Mouse (Mus musculus): ENCODE measurements around the gene Dnajc4. TPM values are rescaled to one million over a fixed set of nuclear protein-coding genes. Genes with fewer than 3 reads are reported as not detected.

Dnajc4 gene
- total RNA-seq, 1 experiment from 2014 or later, result 16.4 TPM

GRCm38 (mm10) chr19:6951994-6952711, 40.2 kb downstream of the Dnajc4 start:
- ATAC-seq (ENCODE audit: extremely low read depth, insufficient number of reproducible peaks, low FRiP score, poor library complexity, severe bottlenecking), result no peak

DNA sequence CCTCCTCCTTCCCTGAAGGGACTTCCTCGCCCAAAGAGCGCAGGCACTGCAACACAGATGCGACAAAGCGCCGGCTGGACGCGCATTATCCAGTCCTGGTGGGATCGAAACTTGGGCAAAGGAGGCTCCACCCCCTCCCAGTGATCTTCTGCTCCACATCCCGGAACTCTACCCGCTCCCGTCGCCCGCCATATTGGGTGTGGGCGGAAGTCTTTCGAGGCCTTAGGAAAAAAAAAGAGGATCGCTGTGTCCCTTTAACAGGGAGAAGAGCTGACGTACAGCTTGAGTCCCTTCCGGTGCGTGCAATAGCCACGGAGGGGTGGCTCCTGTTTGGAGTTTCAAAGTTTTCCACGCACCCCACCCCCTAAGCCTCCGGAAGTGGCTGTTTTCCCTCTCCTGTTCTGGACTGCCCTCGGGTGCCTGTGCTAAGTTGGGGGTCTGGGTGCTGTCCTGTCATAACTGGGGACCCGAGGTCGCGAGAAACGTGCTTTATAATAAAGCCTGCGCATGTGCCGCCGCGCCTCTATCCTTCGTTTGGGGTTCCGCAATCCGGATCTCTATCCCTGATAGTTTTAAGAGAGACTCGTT, 40.9 kb downstream of the Dnajc4 start:
- ATAC-seq (ENCODE audit: extremely low read depth, insufficient number of reproducible peaks, low FRiP score, poor library complexity, severe bottlenecking), result peak; percentile 21; the same call in 1 of the 2 replicates

DNA sequence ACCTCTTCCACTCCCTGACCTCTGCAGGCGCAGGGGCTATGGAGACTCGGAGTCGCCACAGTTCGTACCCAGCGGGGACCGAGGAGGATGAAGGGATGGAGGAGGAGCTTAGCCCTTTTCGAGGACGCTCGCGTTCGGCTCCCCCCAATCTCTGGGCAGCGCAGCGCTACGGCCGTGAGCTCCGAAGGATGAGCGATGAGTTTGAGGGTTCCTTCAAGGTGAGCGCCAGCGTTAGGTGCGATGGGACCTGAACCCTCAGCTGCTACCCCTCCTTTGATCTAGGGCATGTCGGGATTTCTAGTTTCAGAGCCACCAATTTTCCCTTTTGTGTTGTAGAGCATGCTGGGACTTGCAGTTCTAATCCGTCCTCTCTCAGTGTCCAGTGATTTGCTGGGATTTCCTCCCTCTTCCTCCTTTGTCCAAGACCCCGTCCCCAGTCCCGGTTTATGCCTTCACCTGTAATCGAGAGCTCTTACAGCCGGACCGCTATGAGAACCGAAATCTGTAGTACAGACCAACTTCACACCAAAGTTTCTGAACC, 41.7 kb downstream of the Dnajc4 start:
- ATAC-seq (ENCODE audit: extremely low read depth, insufficient number of reproducible peaks, low FRiP score, poor library complexity, severe bottlenecking), result no peak

- no peak for ATAC-seq (ENCODE audit: extremely low read depth, insufficient number of reproducible peaks, low FRiP score, poor library complexity, severe bottlenecking)
Observed at GRCm38 (mm10) chr19:6949951-6950350, 42.4 kb downstream of the Dnajc4 start.

- no peak for ATAC-seq (ENCODE audit: extremely low read depth, insufficient number of reproducible peaks, low FRiP score, poor library complexity, severe bottlenecking)
Observed at GRCm38 (mm10) chr19:6949532-6949931, 42.8 kb downstream of the Dnajc4 start.

GRCm38 (mm10) chr19:6948186-6948585, 44.2 kb downstream of the Dnajc4 start:
- no peak for ATAC-seq (ENCODE audit: extremely low read depth, insufficient number of reproducible peaks, low FRiP score, poor library complexity, severe bottlenecking)

GRCm38 (mm10) chr19:6947742-6948141, 44.6 kb downstream of the Dnajc4 start:
- ATAC-seq (ENCODE audit: extremely low read depth, insufficient number of reproducible peaks, low FRiP score, poor library complexity, severe bottlenecking), result no peak

GRCm38 (mm10) chr19:6943709-6944108, 48.7 kb downstream of the Dnajc4 start:
- no peak for ATAC-seq (ENCODE audit: extremely low read depth, insufficient number of reproducible peaks, low FRiP score, poor library complexity, severe bottlenecking)

DNA sequence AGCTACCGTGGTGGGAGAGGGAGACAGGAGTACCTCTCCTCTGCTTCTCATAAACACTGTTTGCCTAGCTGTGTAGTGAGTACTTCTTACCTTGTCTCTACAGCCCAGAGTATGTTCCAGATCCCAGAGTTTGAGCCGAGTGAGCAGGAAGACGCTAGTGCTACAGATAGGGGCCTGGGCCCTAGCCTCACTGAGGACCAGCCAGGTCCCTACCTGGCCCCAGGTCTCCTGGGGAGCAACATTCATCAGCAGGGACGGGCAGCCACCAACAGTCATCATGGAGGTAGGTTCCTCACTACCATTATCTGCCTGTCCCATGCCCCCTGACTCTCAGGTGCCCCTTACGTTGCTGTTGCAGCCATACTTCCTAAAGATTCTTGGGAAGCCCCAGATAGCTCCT, 49.6 kb downstream of the Dnajc4 start:
- ATAC-seq (ENCODE audit: extremely low read depth, insufficient number of reproducible peaks, low FRiP score, poor library complexity, severe bottlenecking), result no peak

DNA sequence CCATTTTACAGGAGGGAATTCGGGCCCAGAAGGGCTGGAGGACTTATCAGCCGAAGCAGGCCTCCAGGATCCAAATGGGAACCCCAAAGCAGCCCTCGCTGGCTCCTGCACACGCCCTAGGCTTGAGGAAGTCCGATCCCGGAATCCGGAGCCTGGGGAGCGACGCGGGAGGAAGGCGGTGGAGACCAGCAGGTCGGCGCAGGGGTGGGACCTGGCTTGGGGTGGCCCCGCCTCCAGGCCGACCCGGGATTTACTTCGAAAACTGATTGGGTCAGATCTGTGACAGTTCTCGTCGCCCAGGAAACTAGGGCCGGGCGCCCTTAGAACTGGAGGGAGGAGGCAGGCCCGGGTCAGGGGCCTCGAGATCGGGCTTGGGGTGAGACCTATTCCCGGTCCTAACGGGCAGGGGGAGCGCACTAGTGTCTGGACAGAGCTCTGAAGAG, 50.1 kb downstream of the Dnajc4 start, which contains the start of gene Gpr137:
Gpr137 (minus strand) TSS at position 232 of the 443 bp plus-strand sequence.
- ATAC-seq (ENCODE audit: extremely low read depth, insufficient number of reproducible peaks, low FRiP score, poor library complexity, severe bottlenecking), result peak; percentile 75

- ATAC-seq (ENCODE audit: extremely low read depth, insufficient number of reproducible peaks, low FRiP score, poor library complexity, severe bottlenecking), result peak; percentile 74
Observed at GRCm38 (mm10) chr19:6941372-6942248, 50.8 kb downstream of the Dnajc4 start, which contains the start of gene Bad. Bad (plus strand) TSS chr19:6941861.

DNA sequence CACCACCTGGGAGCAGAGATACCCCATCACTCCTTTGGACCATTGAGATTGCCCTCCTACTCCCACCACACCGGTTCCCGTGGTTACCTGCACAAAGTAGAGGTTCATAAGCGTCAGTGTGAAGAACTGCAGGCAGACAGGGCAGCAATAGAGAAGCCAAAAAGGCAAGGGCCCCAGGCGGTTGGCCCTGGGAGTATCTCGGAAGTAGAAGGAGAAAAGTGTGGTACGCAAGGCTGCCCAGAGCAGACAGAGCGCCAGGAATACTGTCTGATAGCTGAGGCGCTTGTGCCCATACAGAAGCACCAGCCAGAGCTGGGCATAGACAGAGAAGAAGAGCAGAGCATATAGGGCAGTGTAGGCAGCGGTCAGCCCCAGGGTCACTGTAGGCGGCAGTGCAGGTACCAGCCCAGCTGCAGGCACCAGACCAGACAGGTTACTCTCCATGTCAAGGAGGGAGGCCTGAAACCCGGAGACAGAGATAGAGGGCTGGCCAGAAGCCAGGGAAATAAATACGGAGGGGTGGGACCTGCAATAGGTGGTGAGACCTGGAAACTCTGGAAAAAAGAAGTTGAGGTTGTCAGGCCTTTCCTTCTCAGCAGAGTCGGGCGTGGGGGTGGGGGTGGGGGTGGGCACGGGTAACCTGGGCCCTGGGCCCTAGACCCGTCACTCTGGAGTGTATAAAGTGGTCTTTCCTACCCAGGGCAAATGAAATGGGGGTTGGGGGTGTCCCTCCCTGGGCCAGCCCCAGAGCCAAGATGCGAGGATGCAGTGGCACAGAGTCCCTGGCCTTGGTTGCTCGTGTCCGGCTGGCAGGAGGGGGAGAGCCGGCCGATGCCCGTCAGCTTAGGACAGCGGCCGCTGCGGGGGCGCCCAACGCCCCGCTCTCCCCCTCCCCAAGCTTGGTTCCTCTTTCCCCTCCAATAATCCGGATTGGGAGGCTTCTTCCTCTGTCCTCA, 51.7 kb downstream of the Dnajc4 start:
- no peak for ATAC-seq (ENCODE audit: extremely low read depth, insufficient number of reproducible peaks, low FRiP score, poor library complexity, severe bottlenecking)

DNA sequence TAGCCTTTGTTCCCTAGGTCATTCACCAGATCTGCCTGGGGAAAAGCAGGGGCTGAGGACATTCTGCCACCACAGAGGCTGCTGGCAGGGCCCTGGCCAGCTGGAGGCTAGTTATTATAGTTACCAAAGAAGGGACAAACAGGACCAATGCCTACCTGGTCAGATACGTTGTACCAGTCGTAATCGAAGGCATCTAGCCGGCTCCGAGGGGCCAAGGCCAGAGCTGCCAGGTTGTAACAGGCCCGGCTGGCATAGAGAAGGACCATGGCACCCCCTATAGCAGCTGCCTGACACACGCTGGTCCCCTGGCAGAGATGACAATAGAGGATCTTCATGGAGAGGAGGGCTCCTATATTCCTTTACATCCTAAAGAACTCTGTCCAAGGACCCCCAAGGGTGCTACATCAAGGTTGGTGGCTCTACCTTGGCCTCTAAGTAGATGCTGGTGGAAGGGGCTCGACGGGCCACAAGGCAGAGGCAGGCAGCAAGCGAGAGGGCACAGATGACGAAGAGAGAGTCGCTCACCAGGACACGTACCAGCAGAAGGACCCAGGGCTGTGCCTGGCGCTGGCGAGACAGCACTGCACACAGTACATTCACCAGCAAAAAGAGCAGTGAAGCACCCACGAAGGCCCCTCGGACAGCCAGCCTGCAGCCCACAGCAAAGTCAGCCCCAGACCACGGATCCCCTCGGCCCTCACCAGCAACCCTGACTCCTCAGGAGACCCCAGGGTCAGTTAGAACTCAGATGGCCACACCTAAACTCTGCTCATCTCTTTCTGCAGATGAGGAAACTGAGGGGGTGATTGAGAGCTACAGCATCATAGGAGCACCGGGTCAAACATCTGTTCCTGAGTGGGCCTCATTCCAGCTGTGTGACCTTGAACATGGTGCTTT, 53.0 kb downstream of the Dnajc4 start:
- ATAC-seq (ENCODE audit: extremely low read depth, insufficient number of reproducible peaks, low FRiP score, poor library complexity, severe bottlenecking), result no peak

Other genes starting within 250 kb of the Dnajc4 start
- 15.8 and 18.4 TPM in 2 replicates for gene Rps6ka4, start 151.9 kb downstream of the Dnajc4 start, total RNA-seq (2017)
- gene Ccdc88b, start 134.4 kb downstream of the Dnajc4 start, total RNA-seq (2017), result 97.1 and 136 TPM in 2 replicates
- gene Trmt112, start 82.9 kb downstream of the Dnajc4 start, total RNA-seq (2017), result 103 and 125 TPM in 2 replicates
- gene Prdx5, start 82.5 kb downstream of the Dnajc4 start, total RNA-seq (2017), result 693 and 750 TPM in 2 replicates
- gene Esrra, start 70.8 kb downstream of the Dnajc4 start, total RNA-seq (2017), result 37.9 and 40.8 TPM in 2 replicates
- gene Catsperz, start 67.2 kb downstream of the Dnajc4 start, total RNA-seq (2017), result not detected in 2 replicates
- not detected in 2 replicates for gene Kcnk4, start 58.1 kb downstream of the Dnajc4 start, total RNA-seq (2017)
- gene Bad, start 50.7 kb downstream of the Dnajc4 start, total RNA-seq (2017), result 30.8 and 35.0 TPM in 2 replicates
- 23.5 and 31.7 TPM in 2 replicates for gene Gpr137, start 50.1 kb downstream of the Dnajc4 start, total RNA-seq (2017)
- gene Ppp1r14b, start 17.6 kb downstream of the Dnajc4 start, total RNA-seq (2017), result 20.1 and 30.6 TPM in 2 replicates
- gene Plcb3, start 16.1 kb downstream of the Dnajc4 start, total RNA-seq (2017), result 12.5 and 13.6 TPM in 2 replicates
- gene Fkbp2, start 12.1 kb downstream of the Dnajc4 start, total RNA-seq (2017), result 30.4 and 32.4 TPM in 2 replicates
- 2.8 and 6.0 TPM in 2 replicates for gene Vegfb, start 4.9 kb downstream of the Dnajc4 start, total RNA-seq (2017)
- gene Nudt22, start 3.5 kb upstream of the Dnajc4 start, total RNA-seq (2017), result 5.0 TPM in 2 replicates
- gene Trpt1, start 3.6 kb upstream of the Dnajc4 start, total RNA-seq (2017), result 1.5 and 1.6 TPM in 2 replicates
- 211 and 225 TPM in 2 replicates for gene Fermt3, start 26.9 kb upstream of the Dnajc4 start, total RNA-seq (2017)
- 73.9 and 81.6 TPM in 2 replicates for gene Stip1, start 47.4 kb upstream of the Dnajc4 start, total RNA-seq (2017)
- 1.2 and 3.7 TPM in 2 replicates for gene Macrod1, start 64.2 kb upstream of the Dnajc4 start, total RNA-seq (2017)
- gene Flrt1, start 113.2 kb upstream of the Dnajc4 start, total RNA-seq (2017), result 0.12 TPM in 1 of 2 replicates, not detected in the other
- gene Otub1, start 213.7 kb upstream of the Dnajc4 start, total RNA-seq (2017), result 45.5 and 48.9 TPM in 2 replicates
- gene Cox8a, start 225.0 kb upstream of the Dnajc4 start, total RNA-seq (2017), result 208 and 218 TPM in 2 replicates
- 19.6 and 24.4 TPM in 2 replicates for gene Naa40, start 248.6 kb upstream of the Dnajc4 start, total RNA-seq (2017)

Data from neutrophil, adult 5-6 weeks (primary cell).